Mouse (Mus musculus): ENCODE data around the gene Gm10061.

GRCm38 (mm10) chr16:89150786-89151185, at the start of gene Gm10061:
- no peak for TF ChIP-seq GATA1 (IDR thresholded peaks at IDR 0.05; ENCODE audit: low read length)
- TF ChIP-seq TAL1 (IDR thresholded peaks at IDR 0.05; ENCODE audit: low read length): no peak

All from erythroblast, embryonic 14.5 days (primary cell).